Mouse (Mus musculus): ENCODE data around the gene Ldlrad3. TPM values are rescaled to one million over a fixed set of nuclear protein-coding genes. Genes with fewer than 3 reads are reported as not detected.

Gene Ldlrad3
- polyA plus RNA-seq, 1 experiment from 2014 or later: 68.2 TPM

GRCm38 (mm10) chr2:102113801-102114200, 72.4 kb downstream of the Ldlrad3 start:
- Histone ChIP-seq H3K36me3 (peaks cover 31% of the 10 kb centered on the region), H3K9ac (replicated peaks) (no peak overlapping the region), H3K9me3 (no peaks in the 10 kb centered on the region), H3K4me1 (replicated peaks) (peaks cover 26% of the 10 kb centered on the region), H3K4me2 (no peak overlapping the region), H3K27ac (no peak overlapping the region), H3K4me3 (replicated peaks) (no peak overlapping the region), H3K27me3 (no peaks in the 10 kb centered on the region)
- 95% methylated on average over 3 of the region's 3 CpGs for WGBS
- no peak for ATAC-seq (ENCODE audit: insufficient number of reproducible peaks, insufficient read depth, low FRiP score, low TSS enrichment, low read depth)

GRCm38 (mm10) chr2:102113323-102113722, 72.9 kb downstream of the Ldlrad3 start:
- H3K9me3 ChIP-seq: no peaks in the 10 kb centered on the region
- H3K27ac ChIP-seq: no peak overlapping the region
- no peak for ATAC-seq (ENCODE audit: insufficient number of reproducible peaks, insufficient read depth, low FRiP score, low TSS enrichment, low read depth)
- WGBS: 78% methylated on average over 12 of the region's 12 CpGs
- H3K27me3 ChIP-seq: no peaks in the 10 kb centered on the region
- H3K36me3 ChIP-seq: peaks cover 35% of the 10 kb centered on the region
- H3K4me1 ChIP-seq (replicated peaks): peaks cover 21% of the 10 kb centered on the region
- H3K9ac ChIP-seq (replicated peaks): no peak overlapping the region
- no peak overlapping the region for H3K4me3 ChIP-seq (replicated peaks)
- no peak overlapping the region for H3K4me2 ChIP-seq

DNA sequence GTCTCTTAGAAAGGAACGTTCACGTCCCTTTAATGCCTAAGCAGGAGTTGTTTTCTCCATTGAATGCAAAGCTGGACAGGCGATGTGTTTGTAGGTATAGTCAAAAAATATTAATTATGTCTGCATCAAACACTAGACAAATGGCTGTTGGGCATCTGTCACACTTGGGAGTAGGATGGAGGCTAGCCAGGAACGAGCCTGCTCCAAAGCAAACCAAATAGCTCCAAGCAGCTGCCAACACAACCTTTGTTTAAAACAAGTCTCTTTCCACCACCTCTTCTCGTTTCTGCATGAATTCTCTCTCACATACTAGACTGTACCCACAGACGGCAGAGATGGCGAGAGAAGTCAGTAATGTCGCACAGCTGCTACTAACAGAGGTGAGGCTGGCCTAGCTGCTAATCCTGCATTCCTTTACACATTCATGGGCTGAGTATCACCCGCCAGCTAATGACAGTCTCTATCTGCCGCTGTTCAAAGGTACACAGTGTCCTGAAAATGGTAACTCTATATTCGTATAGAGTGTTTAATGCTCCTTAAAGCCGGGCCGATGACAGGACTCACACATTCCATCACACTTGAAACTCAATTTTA, 74.2 kb downstream of the Ldlrad3 start:
- Histone ChIP-seq H3K9ac (replicated peaks) (no peak overlapping the region), H3K27me3 (no peaks in the 10 kb centered on the region), H3K4me1 (replicated peaks) (peaks cover 8% of the 10 kb centered on the region), H3K9me3 (no peaks in the 10 kb centered on the region), H3K4me2 (no peak overlapping the region), H3K27ac (no peak overlapping the region), H3K4me3 (replicated peaks) (no peak overlapping the region), H3K36me3 (peaks cover 35% of the 10 kb centered on the region)
- WGBS: 76% methylated on average over 13 of the region's 13 CpGs
- ATAC-seq (ENCODE audit: insufficient number of reproducible peaks, insufficient read depth, low FRiP score, low TSS enrichment, low read depth): no peak; the same call in 1 of the 2 replicates

GRCm38 (mm10) chr2:102110306-102110705, 75.9 kb downstream of the Ldlrad3 start:
- WGBS: 89% methylated on average over 2 of the region's 2 CpGs
- Histone ChIP-seq H3K27ac (no peak overlapping the region), H3K4me1 (replicated peaks) (peaks cover 6% of the 10 kb centered on the region), H3K36me3 (peaks cover 35% of the 10 kb centered on the region), H3K9ac (replicated peaks) (no peak overlapping the region), H3K4me2 (no peak overlapping the region), H3K27me3 (no peaks in the 10 kb centered on the region), H3K9me3 (no peaks in the 10 kb centered on the region), H3K4me3 (replicated peaks) (no peak overlapping the region)
- ATAC-seq (ENCODE audit: insufficient number of reproducible peaks, insufficient read depth, low FRiP score, low TSS enrichment, low read depth): no peak

DNA sequence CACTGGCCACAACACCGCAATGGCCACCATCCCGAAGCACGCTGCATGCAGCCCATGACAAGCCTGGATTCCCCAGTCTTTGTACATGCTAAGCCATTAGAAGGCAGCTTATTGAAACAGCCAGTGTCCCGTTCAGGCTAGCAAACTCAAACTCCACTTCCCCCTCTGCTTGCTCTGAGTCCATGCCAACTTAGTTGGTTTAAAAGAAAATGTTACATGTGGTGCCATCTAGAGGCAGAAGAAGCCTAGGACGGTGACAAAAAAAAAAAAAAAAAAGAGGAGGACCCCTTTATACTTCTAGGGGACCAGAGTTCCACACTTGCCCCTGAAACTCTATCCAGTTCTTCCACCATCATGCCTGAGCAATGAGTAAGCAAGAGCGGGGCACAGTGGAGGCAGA, 78.9 kb downstream of the Ldlrad3 start:
- no peak overlapping the region for H3K4me3 ChIP-seq (replicated peaks)
- H3K36me3 ChIP-seq: peaks cover 22% of the 10 kb centered on the region
- no peaks in the 10 kb centered on the region for H3K27me3 ChIP-seq
- no peak for ATAC-seq (ENCODE audit: insufficient number of reproducible peaks, insufficient read depth, low FRiP score, low TSS enrichment, low read depth)
- H3K4me1 ChIP-seq (replicated peaks): peaks cover under 1% of the 10 kb centered on the region
- no peak overlapping the region for H3K4me2 ChIP-seq
- H3K9ac ChIP-seq (replicated peaks): no peak overlapping the region
- no peaks in the 10 kb centered on the region for H3K9me3 ChIP-seq
- WGBS: 74% methylated on average over 6 of the region's 6 CpGs
- no peak overlapping the region for H3K27ac ChIP-seq

DNA sequence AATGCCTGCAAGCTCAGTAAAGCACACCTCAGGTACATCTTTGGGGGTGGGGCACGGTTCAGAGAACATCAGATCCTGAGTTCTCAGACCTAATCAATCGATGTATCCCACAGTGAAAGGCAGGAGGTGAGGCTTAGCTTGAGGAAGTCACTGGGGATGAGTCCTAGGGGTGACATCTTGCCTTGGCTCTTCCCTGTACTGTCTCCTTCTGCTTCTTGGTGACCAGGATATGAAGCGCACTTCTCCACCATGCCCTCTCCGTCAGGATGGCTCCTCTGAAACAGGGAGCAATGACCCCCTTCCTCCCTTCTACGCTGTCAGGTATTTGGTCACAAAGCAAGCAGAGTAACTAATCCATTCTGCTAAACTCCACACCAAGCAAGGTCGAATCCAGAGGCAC, 79.5 kb downstream of the Ldlrad3 start:
- Histone ChIP-seq H3K27ac (no peak overlapping the region), H3K4me1 (replicated peaks) (peaks cover 6% of the 10 kb centered on the region), H3K36me3 (peaks cover 22% of the 10 kb centered on the region), H3K4me2 (no peak overlapping the region), H3K9ac (replicated peaks) (no peak overlapping the region), H3K9me3 (no peaks in the 10 kb centered on the region), H3K27me3 (no peaks in the 10 kb centered on the region), H3K4me3 (replicated peaks) (no peak overlapping the region)
- 93% methylated on average over 6 of the region's 6 CpGs for WGBS
- ATAC-seq (ENCODE audit: insufficient number of reproducible peaks, insufficient read depth, low FRiP score, low TSS enrichment, low read depth): no peak

DNA sequence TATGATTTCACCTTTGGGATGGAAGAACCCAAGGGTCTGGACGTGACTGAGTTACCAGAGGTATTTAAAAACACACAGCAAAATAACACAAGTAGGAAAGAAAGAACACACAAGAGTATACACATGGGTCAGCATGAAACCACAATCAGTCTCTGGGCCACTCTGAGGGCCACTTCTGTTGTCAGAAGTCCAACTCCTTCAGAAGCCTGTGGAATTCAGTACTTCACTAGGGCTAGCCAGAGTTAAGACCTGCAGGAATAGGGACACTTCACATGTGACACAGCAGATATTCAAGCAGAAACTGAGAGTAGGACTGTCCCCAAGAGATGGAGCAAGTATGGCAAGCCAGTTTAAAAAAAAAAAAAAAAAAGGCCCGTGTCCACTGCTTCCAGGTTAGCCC, 80.7 kb downstream of the Ldlrad3 start:
- H3K9ac ChIP-seq (replicated peaks): no peak overlapping the region
- H3K9me3 ChIP-seq: no peaks in the 10 kb centered on the region
- no peak for ATAC-seq (ENCODE audit: insufficient number of reproducible peaks, insufficient read depth, low FRiP score, low TSS enrichment, low read depth)
- H3K36me3 ChIP-seq: peaks cover 13% of the 10 kb centered on the region
- peaks cover 13% of the 10 kb centered on the region for H3K4me1 ChIP-seq (replicated peaks)
- no peak overlapping the region for H3K4me3 ChIP-seq (replicated peaks)
- no peak overlapping the region for H3K27ac ChIP-seq
- no peaks in the 10 kb centered on the region for H3K27me3 ChIP-seq
- WGBS: 84% methylated on average over 2 of the region's 2 CpGs
- H3K4me2 ChIP-seq: no peak overlapping the region

- WGBS: 93% methylated on average over 12 of the region's 12 CpGs
- no peaks in the 10 kb centered on the region for H3K27me3 ChIP-seq
- H3K36me3 ChIP-seq: peaks cover 12% of the 10 kb centered on the region; the same call in 1 of the 2 replicates
- no peak overlapping the region for H3K4me3 ChIP-seq (replicated peaks)
- H3K9me3 ChIP-seq: no peaks in the 10 kb centered on the region
- no peak overlapping the region for H3K4me2 ChIP-seq
- H3K27ac ChIP-seq: no peak overlapping the region
- no peak overlapping the region for H3K9ac ChIP-seq (replicated peaks)
- no peak for ATAC-seq (ENCODE audit: insufficient number of reproducible peaks, insufficient read depth, low FRiP score, low TSS enrichment, low read depth)
- H3K4me1 ChIP-seq (replicated peaks): peaks cover 15% of the 10 kb centered on the region
Measured at GRCm38 (mm10) chr2:102103955-102104354, 82.2 kb downstream of the Ldlrad3 start.

GRCm38 (mm10) chr2:102100490-102100889, 85.7 kb downstream of the Ldlrad3 start:
- peaks cover 8% of the 10 kb centered on the region; the same call in 1 of the 2 replicates for H3K36me3 ChIP-seq
- 58% methylated on average over 4 of the region's 4 CpGs for WGBS
- H3K27me3 ChIP-seq: no peaks in the 10 kb centered on the region
- H3K4me3 ChIP-seq (replicated peaks): no peak overlapping the region
- no peak overlapping the region for H3K4me2 ChIP-seq
- no peak overlapping the region for H3K27ac ChIP-seq
- no peaks in the 10 kb centered on the region for H3K9me3 ChIP-seq
- peaks cover 21% of the 10 kb centered on the region for H3K4me1 ChIP-seq (replicated peaks)
- no peak for ATAC-seq (ENCODE audit: insufficient number of reproducible peaks, insufficient read depth, low FRiP score, low TSS enrichment, low read depth)
- no peak overlapping the region for H3K9ac ChIP-seq (replicated peaks)

DNA sequence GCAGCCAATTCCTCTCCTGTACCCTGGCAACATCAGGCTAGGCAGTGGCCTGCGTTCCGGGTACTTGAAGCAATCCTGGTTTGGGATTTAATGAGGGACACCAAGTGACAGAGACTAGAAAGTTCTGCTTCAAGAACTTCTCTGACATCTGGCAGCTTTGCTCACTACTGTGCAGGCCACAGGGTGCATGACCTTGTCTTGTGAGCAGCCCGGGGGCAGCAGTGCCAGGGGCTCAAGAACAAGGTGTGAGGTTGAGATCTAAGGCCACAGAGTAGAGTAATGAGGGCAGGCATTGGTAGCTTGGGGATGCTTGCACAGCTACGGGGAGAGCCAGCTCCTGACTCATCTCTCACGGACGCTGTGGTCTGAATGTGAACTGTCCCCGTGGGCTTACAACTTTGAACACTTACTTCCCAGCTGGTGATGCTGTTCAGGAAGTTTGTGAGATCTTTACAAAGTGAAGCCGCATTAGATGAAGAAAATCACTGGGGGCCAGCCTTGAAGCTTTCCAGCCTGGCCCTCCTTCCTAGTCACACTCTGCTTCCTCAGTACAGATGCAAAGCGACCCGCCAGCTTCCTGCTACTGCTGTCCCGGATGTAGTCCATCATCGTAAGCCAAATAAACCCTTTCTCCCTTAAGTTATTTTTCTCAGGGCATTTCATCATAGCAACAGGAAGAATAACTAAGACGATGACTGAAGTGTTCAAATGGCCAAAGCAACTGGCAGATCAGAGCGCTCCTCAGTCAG, 86.3 kb downstream of the Ldlrad3 start:
- WGBS: 79% methylated on average over 14 of the region's 14 CpGs
- no peak overlapping the region for H3K4me2 ChIP-seq
- H3K27me3 ChIP-seq: no peaks in the 10 kb centered on the region
- no peak overlapping the region for H3K4me3 ChIP-seq (replicated peaks)
- peaks cover 21% of the 10 kb centered on the region for H3K4me1 ChIP-seq (replicated peaks)
- H3K36me3 ChIP-seq: peaks cover 8% of the 10 kb centered on the region; the same call in 1 of the 2 replicates
- no peak overlapping the region for H3K27ac ChIP-seq
- no peak overlapping the region for H3K9ac ChIP-seq (replicated peaks)
- H3K9me3 ChIP-seq: no peaks in the 10 kb centered on the region
- no peak for ATAC-seq (ENCODE audit: insufficient number of reproducible peaks, insufficient read depth, low FRiP score, low TSS enrichment, low read depth)

- WGBS: 93% methylated on average over 4 of the region's 4 CpGs
- Histone ChIP-seq H3K9ac (replicated peaks) (no peak overlapping the region), H3K36me3 (peaks cover 9% of the 10 kb centered on the region; the same call in 1 of the 2 replicates), H3K27me3 (no peaks in the 10 kb centered on the region), H3K4me2 (no peak overlapping the region), H3K27ac (no peak overlapping the region), H3K9me3 (no peaks in the 10 kb centered on the region), H3K4me1 (replicated peaks) (peaks cover 21% of the 10 kb centered on the region), H3K4me3 (replicated peaks) (no peak overlapping the region)
- ATAC-seq (ENCODE audit: insufficient number of reproducible peaks, insufficient read depth, low FRiP score, low TSS enrichment, low read depth): no peak
Measured at GRCm38 (mm10) chr2:102099261-102099660, 86.9 kb downstream of the Ldlrad3 start.

Measured in limb, embryonic 12.5 days (tissue).